In the genomic region with DNA sequence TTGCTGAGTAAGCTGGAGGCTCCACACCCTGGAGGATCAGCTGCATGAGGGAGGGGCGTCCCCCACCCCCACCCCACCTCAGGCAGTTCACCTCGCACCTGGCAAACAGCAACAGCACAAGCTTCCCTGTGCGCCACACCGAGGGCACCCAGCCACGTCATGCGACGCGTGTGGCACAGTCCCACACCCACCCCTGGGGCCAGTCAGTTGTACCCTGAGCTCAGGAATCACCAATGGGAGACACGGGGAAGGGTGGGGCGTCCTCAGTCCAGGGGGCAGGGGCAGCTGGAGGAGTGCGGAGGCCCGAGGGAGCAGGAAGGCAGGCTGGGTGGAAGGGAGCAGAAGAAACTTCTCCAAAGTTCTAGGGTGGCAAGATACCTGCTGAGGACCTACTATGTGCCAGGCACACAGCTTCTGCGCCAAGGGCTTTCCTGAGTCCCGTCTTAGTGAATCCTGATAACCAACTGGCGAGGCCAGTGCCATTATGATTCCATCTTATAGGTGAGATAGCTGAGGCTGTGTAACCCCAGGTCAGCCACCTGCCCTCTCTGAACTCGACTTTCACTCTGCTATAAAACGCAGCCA, we compare ENCODE assay signal across 36 mouse cellular contexts. TPM values are rescaled to one million over a fixed set of nuclear protein-coding genes. Genes with fewer than 3 reads are reported as not detected.
DNase-seq lines count a peak whose midpoint lies in the region; ATAC-seq lines count a peak whose summit lies in the region.
"Had no signal": no experiment of that assay in that cellular context is flagged by ENCODE, and none has a peak within 500 bp of the region (broad histone marks: within the 10 kb centered on the region; RNA-seq: fewer than 3 reads in every experiment).

No protein-coding gene starts in this region.

- H3K27ac ChIP-seq in limb, embryonic 13.5 days: no peak overlapping the region
- no peak overlapping the region for H3K27ac ChIP-seq in limb, embryonic 10.5 days
- H3K27ac ChIP-seq in embryonic facial prominence, embryonic 10.5 days (replicated peaks): peak overlapping the region; percentile 57
- H3K27ac ChIP-seq in stomach, embryonic 14.5 days (ENCODE audit: low read length): no peak overlapping the region
- H3K27ac ChIP-seq: forebrain, embryonic 13.5 days; hindbrain, embryonic 15.5 days; kidney, embryonic 15.5 days; liver, embryonic 15.5 days; midbrain, embryonic 12.5 days; neural tube, embryonic 12.5 days had no signal

- 0 out of 2 replicates have a peak overlapping the region, but pooled peaks have one; percentile 19 for H3K9ac ChIP-seq in limb, embryonic 13.5 days
- H3K9ac ChIP-seq in stomach, embryonic 14.5 days (replicated peaks; ENCODE audit: low read depth, low read length): no peak overlapping the region
- H3K9ac ChIP-seq: forebrain, embryonic 13.5 days; hindbrain, embryonic 15.5 days; kidney, embryonic 15.5 days; liver, embryonic 15.5 days; midbrain, embryonic 12.5 days; neural tube, embryonic 12.5 days had no signal

- no peaks in the 10 kb centered on the region for H3K36me3 ChIP-seq in limb, embryonic 13.5 days
- no peaks in the 10 kb centered on the region for H3K36me3 ChIP-seq in limb, embryonic 10.5 days
- H3K36me3 ChIP-seq in embryonic facial prominence, embryonic 10.5 days (replicated peaks): no peaks in the 10 kb centered on the region
- no peaks in the 10 kb centered on the region for H3K36me3 ChIP-seq in stomach, embryonic 14.5 days (ENCODE audit: control insufficient read depth, insufficient read depth, low read length)
- H3K36me3 ChIP-seq: hindbrain, embryonic 15.5 days; kidney, embryonic 15.5 days; liver, embryonic 15.5 days; midbrain, embryonic 12.5 days; neural tube, embryonic 12.5 days had no signal

- 62% methylated on average over 17 of the region's 17 CpGs for WGBS in limb, embryonic 13.5 days
- 64% methylated on average over 17 of the region's 17 CpGs for WGBS in limb, embryonic 10.5 days
- 76% methylated on average over 17 of the region's 17 CpGs for WGBS in embryonic facial prominence, embryonic 10.5 days
- WGBS in stomach, embryonic 14.5 days: 54% methylated on average over 17 of the region's 17 CpGs

- H3K4me3 ChIP-seq in limb, embryonic 13.5 days: no peak overlapping the region
- no peak overlapping the region for H3K4me3 ChIP-seq in limb, embryonic 10.5 days
- H3K4me3 ChIP-seq in embryonic facial prominence, embryonic 10.5 days: no peak overlapping the region
- H3K4me3 ChIP-seq in stomach, embryonic 14.5 days (ENCODE audit: low read depth, low read length): no peak overlapping the region
- H3K4me3 ChIP-seq: forebrain, embryonic 13.5 days; hindbrain, embryonic 15.5 days; kidney, embryonic 15.5 days; liver, embryonic 15.5 days; megakaryocyte, embryonic 14.5 days; midbrain, embryonic 12.5 days; myocyte; neural tube, embryonic 12.5 days had no signal

- H3K4me1 ChIP-seq in limb, embryonic 13.5 days: peaks cover 25% of the 10 kb centered on the region
- H3K4me1 ChIP-seq in limb, embryonic 10.5 days: peaks cover 52% of the 10 kb centered on the region
- H3K4me1 ChIP-seq in embryonic facial prominence, embryonic 10.5 days: peaks cover 66% of the 10 kb centered on the region
- H3K4me1 ChIP-seq in stomach, embryonic 14.5 days (ENCODE audit: control insufficient read depth, insufficient read depth, low read length): peaks cover 10% of the 10 kb centered on the region

- DNase-seq in limb, embryonic 10.5 days (ENCODE audit: low spot score): no peak
- DNase-seq in 3134 (ENCODE audit: extremely low read depth, insufficient read length, low spot score): peak; percentile 56
- DNase-seq in embryonic facial prominence, embryonic 10.5 days (ENCODE audit: low spot score): no peak
- DNase-seq in gastrocnemius, postnatal 4 days (ENCODE audit: low spot score in 2 of 2): no peak
- no peak for DNase-seq in c-Kit-positive CD71-positive TER-119-positive erythroid progenitor cells, embryonic 14.5 days (ENCODE audit: low spot score)
- DNase-seq in frontal cortex, postnatal 14 days (ENCODE audit: low spot score in 2 of 2): no peak
- DNase-seq: adrenal gland, adult 2 months; cerebellum, adult 8-10 months; cerebellum, postnatal 25 days; gastrocnemius, postnatal 25 days; heart, adult 18-20 months; lung, postnatal 4 days; right cerebral cortex, postnatal 4 days; thymus, postnatal 14 days had no signal

- H3K4me2 ChIP-seq in limb, embryonic 13.5 days (replicated peaks): no peak overlapping the region
- H3K4me2 ChIP-seq in stomach, embryonic 14.5 days (replicated peaks; ENCODE audit: low read depth, low read length): no peak overlapping the region
- H3K4me2 ChIP-seq: forebrain, embryonic 13.5 days; heart, embryonic 11.5 days; hindbrain, embryonic 15.5 days; kidney, embryonic 15.5 days; liver, embryonic 15.5 days; midbrain, embryonic 12.5 days; neural tube, embryonic 12.5 days had no signal

- no peak for ATAC-seq in limb, embryonic 13.5 days (ENCODE audit: low FRiP score, low read depth)
- peak; percentile 63 for ATAC-seq in stomach, embryonic 14.5 days (ENCODE audit: insufficient number of reproducible peaks, insufficient read depth, low FRiP score, low read depth)
- ATAC-seq: activated CD4-positive, CD25-positive, alpha-beta regulatory T cell, adult 4 months; CD4-positive, CD25-positive, alpha-beta regulatory T cell, adult 4 months; forebrain, embryonic 13.5 days; inflammation-experienced regulatory T-cells, adult 6 months had no signal

- no peaks in the 10 kb centered on the region for H3K9me3 ChIP-seq in limb, embryonic 13.5 days
- H3K9me3 ChIP-seq in limb, embryonic 10.5 days (replicated peaks): no peaks in the 10 kb centered on the region
- no peaks in the 10 kb centered on the region for H3K9me3 ChIP-seq in embryonic facial prominence, embryonic 10.5 days
- H3K9me3 ChIP-seq in stomach, embryonic 14.5 days (ENCODE audit: control insufficient read depth, low read depth, low read length): no peaks in the 10 kb centered on the region
- H3K9me3 ChIP-seq: forebrain, embryonic 13.5 days; hindbrain, embryonic 15.5 days; kidney, embryonic 15.5 days; liver, embryonic 15.5 days; megakaryocyte, embryonic 14.5 days; midbrain, embryonic 12.5 days; neural tube, embryonic 12.5 days had no signal

- H3K27me3 ChIP-seq in limb, embryonic 13.5 days: peaks cover 38% of the 10 kb centered on the region
- peaks cover 63% of the 10 kb centered on the region for H3K27me3 ChIP-seq in limb, embryonic 10.5 days (ENCODE audit: low read depth, poor library complexity, severe bottlenecking)
- H3K27me3 ChIP-seq in embryonic facial prominence, embryonic 10.5 days (replicated peaks; ENCODE audit: low read depth, poor library complexity, severe bottlenecking): peaks cover 56% of the 10 kb centered on the region
- H3K27me3 ChIP-seq in stomach, embryonic 14.5 days (ENCODE audit: control insufficient read depth, insufficient read depth, low read length): no peaks in the 10 kb centered on the region

RNA-seq across cellular contexts. Expression of a gene that starts 10.8 kb away (rescaled TPM):
- polyA plus RNA-seq in limb, embryonic 13.5 days (2015; fragmentation: Nextera tagmentation; extraction: Ambion mirVana): 10.2 and 14.2 TPM in 2 replicates
- 6.9 and 9.5 TPM in 2 replicates for polyA plus RNA-seq in limb, embryonic 10.5 days (2016; fragmentation: Nextera tagmentation; extraction: Ambion mirVana)
- polyA plus RNA-seq in embryonic facial prominence, embryonic 10.5 days (2016; fragmentation: Nextera tagmentation; extraction: Ambion mirVana): 29.8 and 31.3 TPM in 2 replicates
- 3.1 and 4.5 TPM in 2 replicates for polyA plus RNA-seq in stomach, embryonic 14.5 days (2014; fragmentation: Nextera tagmentation; extraction: Ambion mirVana)
- under 1 TPM; 0.34 to 0.60 TPM for total RNA-seq in gastrocnemius, postnatal 4 days (2021)
- total RNA-seq: gastrocnemius, adult 18-20 months; gastrocnemius, postnatal 25 days; heart, adult 18-20 months; hematopoietic stem cell, adult 5-6 weeks; left cerebral cortex, postnatal 10 days; liver, adult 2 months had no signal
- polyA plus RNA-seq: activated CD4-positive, CD25-positive, alpha-beta regulatory T cell, adult 4 months; forebrain, embryonic 13.5 days; heart, postnatal 0 days; inflammation-experienced regulatory T-cells, adult 6 months; liver, adult 2 months; midbrain, postnatal 0 days; spleen, adult 2 months had no signal

RNA-seq across cellular contexts. Expression of a gene that starts 15.3 kb away (rescaled TPM):
- polyA plus RNA-seq in limb, embryonic 13.5 days (2015; fragmentation: Nextera tagmentation; extraction: Ambion mirVana): 2.2 and 2.7 TPM in 2 replicates
- 0.85 and 1.9 TPM in 2 replicates for polyA plus RNA-seq in limb, embryonic 10.5 days (2016; fragmentation: Nextera tagmentation; extraction: Ambion mirVana)
- polyA plus RNA-seq in embryonic facial prominence, embryonic 10.5 days (2016; fragmentation: Nextera tagmentation; extraction: Ambion mirVana): 3.6 and 4.3 TPM in 2 replicates
- polyA plus RNA-seq in stomach, embryonic 14.5 days (2014; fragmentation: Nextera tagmentation; extraction: Ambion mirVana): 0.46 and 0.52 TPM in 2 replicates
- not detected for total RNA-seq in gastrocnemius, postnatal 4 days (2021)
- total RNA-seq: gastrocnemius, adult 18-20 months; gastrocnemius, postnatal 25 days; hematopoietic stem cell, adult 5-6 weeks; left cerebral cortex, postnatal 10 days; liver, adult 2 months had no signal
- polyA plus RNA-seq: activated CD4-positive, CD25-positive, alpha-beta regulatory T cell, adult 4 months; CD4-positive, CD25-positive, alpha-beta regulatory T cell, adult 4 months; forebrain, embryonic 13.5 days; heart, embryonic 11.5 days; hindbrain, embryonic 15.5 days; inflammation-experienced regulatory T-cells, adult 6 months; kidney, embryonic 15.5 days; large intestine, adult 2 months; midbrain, embryonic 12.5 days; spleen, adult 2 months had no signal

RNA-seq across cellular contexts. Expression of a gene that starts 54.2 kb away (rescaled TPM):
- 6.4 and 8.9 TPM in 2 replicates for polyA plus RNA-seq in limb, embryonic 13.5 days (2015; fragmentation: Nextera tagmentation; extraction: Ambion mirVana)
- 10.2 and 11.1 TPM in 2 replicates for polyA plus RNA-seq in limb, embryonic 10.5 days (2016; fragmentation: Nextera tagmentation; extraction: Ambion mirVana)
- 11.5 and 12.2 TPM in 2 replicates for polyA plus RNA-seq in embryonic facial prominence, embryonic 10.5 days (2016; fragmentation: Nextera tagmentation; extraction: Ambion mirVana)
- polyA plus RNA-seq in stomach, embryonic 14.5 days (2014; fragmentation: Nextera tagmentation; extraction: Ambion mirVana): 21.5 and 23.3 TPM in 2 replicates
- total RNA-seq in gastrocnemius, postnatal 4 days (2021): 1 to 10 TPM; 4.8 to 5.5 TPM
